Mouse (Mus musculus): Measurements from ENCODE around the gene Slc8a2. TPM values are rescaled to one million over a fixed set of nuclear protein-coding genes. Genes with fewer than 3 reads are reported as not detected.

Slc8a2 gene
- polyA plus RNA-seq, 1 experiment: 0.02 TPM

- no peak overlapping the region for H3ac ChIP-seq (ENCODE audit: control insufficient read depth, insufficient read length)
- no peaks in the 10 kb centered on the region for H3K79me2 ChIP-seq (ENCODE audit: control insufficient read depth, insufficient read depth)
- H3K27me3 ChIP-seq (ENCODE audit: control insufficient read depth, insufficient read depth, insufficient read length): peaks cover 10% of the 10 kb centered on the region
- H3K4me2 ChIP-seq (ENCODE audit: low read depth): no peak overlapping the region
- no peak overlapping the region for H3K4me3 ChIP-seq
- TF ChIP-seq E2F4 (IDR thresholded peaks at IDR 0.05; ENCODE audit: insufficient read depth) (no peak), MYOD1 (IDR thresholded peaks at IDR 0.05; ENCODE audit: control insufficient read depth in 1 of 3, insufficient read length in 2 of 3, low read depth in 2 of 3) (no peak), POLR2A (IDR thresholded peaks at IDR 0.05; ENCODE audit: insufficient read length, low read depth) (no peak), CEBPB (IDR thresholded peaks at IDR 0.05; ENCODE audit: insufficient read depth, poor library complexity, severe bottlenecking) (no peak), MYOG (IDR thresholded peaks at IDR 0.05; ENCODE audit: control insufficient read depth in 1 of 3, insufficient read depth in 1 of 3, insufficient read length in 2 of 3, low read depth in 2 of 3) (no peak), MAX (IDR thresholded peaks at IDR 0.05; ENCODE audit: low read depth) (no peak), POLR2AphosphoS2 (IDR thresholded peaks at IDR 0.05; ENCODE audit: insufficient read length, low read depth) (no peak), TCF12 (IDR thresholded peaks at IDR 0.05; ENCODE audit: insufficient read depth, poor library complexity, severe bottlenecking) (no peak), SRF (IDR thresholded peaks at IDR 0.05; ENCODE audit: control insufficient read depth, insufficient read length, low read depth) (no peak), TCF3 (IDR thresholded peaks at IDR 0.05; ENCODE audit: insufficient read length, low read depth) (no peak), USF1 (IDR thresholded peaks at IDR 0.05; ENCODE audit: low read depth) (no peak), REST (IDR thresholded peaks at IDR 0.05; ENCODE audit: insufficient read depth, insufficient read length) (no peak)
- H3K36me3 ChIP-seq (ENCODE audit: control insufficient read depth, insufficient read depth): no peaks in the 10 kb centered on the region
These were observed 48.5 kb downstream of the Slc8a2 start for GRCm38 (mm10) chr7:16178114-16178513.

- H3K4me3 ChIP-seq: no peak overlapping the region
- H3K36me3 ChIP-seq (ENCODE audit: control insufficient read depth, insufficient read depth): no peaks in the 10 kb centered on the region
- no peak overlapping the region for H3K4me2 ChIP-seq (ENCODE audit: low read depth)
- peaks cover under 1% of the 10 kb centered on the region for H3K27me3 ChIP-seq (ENCODE audit: control insufficient read depth, insufficient read depth, insufficient read length)
- H3K79me2 ChIP-seq (ENCODE audit: control insufficient read depth, insufficient read depth): no peaks in the 10 kb centered on the region
- TF ChIP-seq TCF12 (IDR thresholded peaks at IDR 0.05; ENCODE audit: insufficient read depth, poor library complexity, severe bottlenecking) (no peak), E2F4 (IDR thresholded peaks at IDR 0.05; ENCODE audit: insufficient read depth) (no peak), MYOG (IDR thresholded peaks at IDR 0.05; ENCODE audit: control insufficient read depth in 1 of 3, insufficient read depth in 1 of 3, insufficient read length in 2 of 3, low read depth in 2 of 3) (peak in 1 of 3 experiments; percentile 46), REST (IDR thresholded peaks at IDR 0.05; ENCODE audit: insufficient read depth, insufficient read length) (peak; percentile 93)
- H3ac ChIP-seq (ENCODE audit: control insufficient read depth, insufficient read length): no peak overlapping the region
These were observed 54.0 kb downstream of the Slc8a2 start for GRCm38 (mm10) chr7:16183663-16184062.

GRCm38 (mm10) chr7:16187494-16187893, 57.9 kb downstream of the Slc8a2 start:
- Histone ChIP-seq H3K79me2 (ENCODE audit: control insufficient read depth, insufficient read depth) (no peaks in the 10 kb centered on the region), H3K27me3 (ENCODE audit: control insufficient read depth, insufficient read depth, insufficient read length) (peaks cover 21% of the 10 kb centered on the region), H3K4me2 (ENCODE audit: low read depth) (no peak overlapping the region), H3ac (ENCODE audit: control insufficient read depth, insufficient read length) (no peak overlapping the region), H3K4me3 (no peak overlapping the region), H3K36me3 (ENCODE audit: control insufficient read depth, insufficient read depth) (no peaks in the 10 kb centered on the region)
- TF ChIP-seq TCF12 (IDR thresholded peaks at IDR 0.05; ENCODE audit: insufficient read depth, poor library complexity, severe bottlenecking) (no peak), POLR2AphosphoS2 (IDR thresholded peaks at IDR 0.05; ENCODE audit: insufficient read length, low read depth) (no peak), CEBPB (IDR thresholded peaks at IDR 0.05; ENCODE audit: insufficient read depth, poor library complexity, severe bottlenecking) (no peak), MAX (IDR thresholded peaks at IDR 0.05; ENCODE audit: low read depth) (no peak), MYOG (IDR thresholded peaks at IDR 0.05; ENCODE audit: control insufficient read depth in 1 of 3, insufficient read depth in 1 of 3, insufficient read length in 2 of 3, low read depth in 2 of 3) (no peak), SRF (IDR thresholded peaks at IDR 0.05; ENCODE audit: control insufficient read depth, insufficient read length, low read depth) (no peak), MYOD1 (IDR thresholded peaks at IDR 0.05; ENCODE audit: control insufficient read depth in 1 of 3, insufficient read length in 2 of 3, low read depth in 2 of 3) (no peak), E2F4 (IDR thresholded peaks at IDR 0.05; ENCODE audit: insufficient read depth) (no peak), REST (IDR thresholded peaks at IDR 0.05; ENCODE audit: insufficient read depth, insufficient read length) (no peak), POLR2A (IDR thresholded peaks at IDR 0.05; ENCODE audit: insufficient read length, low read depth) (no peak), TCF3 (IDR thresholded peaks at IDR 0.05; ENCODE audit: insufficient read length, low read depth) (no peak), USF1 (IDR thresholded peaks at IDR 0.05; ENCODE audit: low read depth) (no peak)

- H3K36me3 ChIP-seq (ENCODE audit: control insufficient read depth, insufficient read depth): no peaks in the 10 kb centered on the region
- TF ChIP-seq USF1 (IDR thresholded peaks at IDR 0.05; ENCODE audit: low read depth) (no peak), SRF (IDR thresholded peaks at IDR 0.05; ENCODE audit: control insufficient read depth, insufficient read length, low read depth) (no peak), REST (IDR thresholded peaks at IDR 0.05; ENCODE audit: insufficient read depth, insufficient read length) (no peak), TCF12 (IDR thresholded peaks at IDR 0.05; ENCODE audit: insufficient read depth, poor library complexity, severe bottlenecking) (no peak), MYOG (IDR thresholded peaks at IDR 0.05; ENCODE audit: control insufficient read depth in 1 of 3, insufficient read depth in 1 of 3, insufficient read length in 2 of 3, low read depth in 2 of 3) (no peak), POLR2A (IDR thresholded peaks at IDR 0.05; ENCODE audit: insufficient read length, low read depth) (no peak), E2F4 (IDR thresholded peaks at IDR 0.05; ENCODE audit: insufficient read depth) (no peak), TCF3 (IDR thresholded peaks at IDR 0.05; ENCODE audit: insufficient read length, low read depth) (no peak), POLR2AphosphoS2 (IDR thresholded peaks at IDR 0.05; ENCODE audit: insufficient read length, low read depth) (no peak), CEBPB (IDR thresholded peaks at IDR 0.05; ENCODE audit: insufficient read depth, poor library complexity, severe bottlenecking) (no peak), MAX (IDR thresholded peaks at IDR 0.05; ENCODE audit: low read depth) (no peak), MYOD1 (IDR thresholded peaks at IDR 0.05; ENCODE audit: control insufficient read depth in 1 of 3, insufficient read length in 2 of 3, low read depth in 2 of 3) (no peak)
- H3K79me2 ChIP-seq (ENCODE audit: control insufficient read depth, insufficient read depth): no peaks in the 10 kb centered on the region
- H3ac ChIP-seq (ENCODE audit: control insufficient read depth, insufficient read length): no peak overlapping the region
- H3K4me3 ChIP-seq: no peak overlapping the region
- no peak overlapping the region for H3K4me2 ChIP-seq (ENCODE audit: low read depth)
- peaks cover 21% of the 10 kb centered on the region for H3K27me3 ChIP-seq (ENCODE audit: control insufficient read depth, insufficient read depth, insufficient read length)
These were observed 62.7 kb downstream of the Slc8a2 start for GRCm38 (mm10) chr7:16192315-16192714.

- H3K4me3 ChIP-seq: no peak overlapping the region
- no peaks in the 10 kb centered on the region for H3K36me3 ChIP-seq (ENCODE audit: control insufficient read depth, insufficient read depth)
- TF ChIP-seq USF1 (IDR thresholded peaks at IDR 0.05; ENCODE audit: low read depth): no peak
- TF ChIP-seq CEBPB (IDR thresholded peaks at IDR 0.05; ENCODE audit: insufficient read depth, poor library complexity, severe bottlenecking): no peak
- TF ChIP-seq POLR2AphosphoS2 (IDR thresholded peaks at IDR 0.05; ENCODE audit: insufficient read length, low read depth): no peak
- TF ChIP-seq TCF3 (IDR thresholded peaks at IDR 0.05; ENCODE audit: insufficient read length, low read depth): no peak
- no peak for TF ChIP-seq REST (IDR thresholded peaks at IDR 0.05; ENCODE audit: insufficient read depth, insufficient read length)
- TF ChIP-seq MYOD1 (IDR thresholded peaks at IDR 0.05; ENCODE audit: control insufficient read depth in 1 of 3, insufficient read length in 2 of 3, low read depth in 2 of 3): no peak
- no peak for TF ChIP-seq MYOG (IDR thresholded peaks at IDR 0.05; ENCODE audit: control insufficient read depth in 1 of 3, insufficient read depth in 1 of 3, insufficient read length in 2 of 3, low read depth in 2 of 3)
- TF ChIP-seq SRF (IDR thresholded peaks at IDR 0.05; ENCODE audit: control insufficient read depth, insufficient read length, low read depth): no peak
- no peak for TF ChIP-seq TCF12 (IDR thresholded peaks at IDR 0.05; ENCODE audit: insufficient read depth, poor library complexity, severe bottlenecking)
- TF ChIP-seq POLR2A (IDR thresholded peaks at IDR 0.05; ENCODE audit: insufficient read length, low read depth): no peak
- no peak for TF ChIP-seq MAX (IDR thresholded peaks at IDR 0.05; ENCODE audit: low read depth)
- TF ChIP-seq E2F4 (IDR thresholded peaks at IDR 0.05; ENCODE audit: insufficient read depth): no peak
- no peak overlapping the region for H3ac ChIP-seq (ENCODE audit: control insufficient read depth, insufficient read length)
- no peak overlapping the region for H3K4me2 ChIP-seq (ENCODE audit: low read depth)
- H3K79me2 ChIP-seq (ENCODE audit: control insufficient read depth, insufficient read depth): no peaks in the 10 kb centered on the region
- H3K27me3 ChIP-seq (ENCODE audit: control insufficient read depth, insufficient read depth, insufficient read length): peaks cover 20% of the 10 kb centered on the region
These were observed 64.1 kb downstream of the Slc8a2 start for GRCm38 (mm10) chr7:16193702-16194101.

All from myocyte (in vitro differentiated cells).